Mouse (Mus musculus): ENCODE results near the gene Mcoln3. TPM values are rescaled to one million over a fixed set of nuclear protein-coding genes. Genes with fewer than 3 reads are reported as not detected.

Mcoln3 gene
- total and polyA plus RNA-seq, 3 experiments: 5.2 to 11.3 (median 5.3) TPM

DNA sequence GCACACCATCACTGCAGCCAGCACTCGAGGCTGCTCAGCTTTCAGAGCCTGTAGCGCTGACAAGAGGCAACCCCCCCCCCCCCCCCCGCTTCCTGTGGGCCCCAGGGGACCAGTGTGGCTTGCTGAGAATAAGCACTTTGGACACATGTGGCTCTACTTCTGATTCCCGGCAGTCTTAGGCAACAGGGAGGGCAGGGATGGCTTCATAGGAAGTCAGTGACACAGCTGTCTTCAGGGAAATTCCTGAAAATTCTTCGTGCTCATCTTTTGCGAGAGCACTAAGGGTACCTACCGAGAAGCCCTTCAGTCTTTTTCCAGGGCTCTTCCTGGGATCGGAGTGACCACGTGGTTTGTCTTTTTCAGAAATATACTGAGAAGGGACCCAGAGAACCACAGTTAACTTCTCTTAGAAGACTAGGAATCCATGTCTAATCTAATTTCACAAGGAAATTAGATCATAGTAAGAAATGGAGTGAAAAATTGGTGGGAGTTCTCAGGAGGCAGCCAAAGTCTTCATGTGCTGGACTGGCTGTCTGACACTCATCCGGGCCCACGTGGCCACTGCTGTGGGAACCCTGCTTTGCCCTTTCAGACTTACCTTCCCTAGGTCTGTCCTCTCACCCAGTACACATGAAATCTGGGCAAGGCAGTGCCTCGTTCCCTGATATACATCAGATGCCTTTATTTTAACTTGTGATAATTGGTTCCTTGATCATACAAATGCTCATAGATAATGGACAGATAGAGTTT lies 36.8 kb downstream of the Mcoln3 start (continued):
- TF ChIP-seq RCOR1 (conservative IDR thresholded peaks at IDR 0.05; ENCODE audit: low read depth, low read length): peak; percentile 75; the same call in 1 of the 2 replicates
- TF ChIP-seq MAFK (IDR thresholded peaks at IDR 0.05; ENCODE audit: insufficient replicate concordance, low read length): peak; percentile 50; the same call in 1 of the 2 replicates
- no peak for TF ChIP-seq ZC3H11A (IDR thresholded peaks at IDR 0.05; ENCODE audit: low read depth, low read length)
- TF ChIP-seq KAT2A (IDR thresholded peaks at IDR 0.05; ENCODE audit: insufficient replicate concordance, low read length): 0 out of 2 replicates have a peak, but pooled peaks have one; percentile 62
- TF ChIP-seq MXI1 (IDR thresholded peaks at IDR 0.05; ENCODE audit: low read depth, low read length): peak; percentile 99
- TF ChIP-seq USF1 (IDR thresholded peaks at IDR 0.05; ENCODE audit: low read depth, low read length): peak; percentile 76
- TF ChIP-seq SMC3 (IDR thresholded peaks at IDR 0.05; ENCODE audit: low read depth, low read length): no peak; the same call in none of the 2 replicates
- TF ChIP-seq CTCF (conservative IDR thresholded peaks at IDR 0.05 in 1 of 2, IDR thresholded peaks at IDR 0.05 in 1 of 2; ENCODE audit: low read depth in 2 of 2, low read length in 2 of 2): no peak; a peak in 1 of 4 replicates
- no peak for TF ChIP-seq NRF1 (IDR thresholded peaks at IDR 0.05; ENCODE audit: low read depth, low read length)
- TF ChIP-seq EP300 (IDR thresholded peaks at IDR 0.05; ENCODE audit: low read length): peak; percentile 80

DNA sequence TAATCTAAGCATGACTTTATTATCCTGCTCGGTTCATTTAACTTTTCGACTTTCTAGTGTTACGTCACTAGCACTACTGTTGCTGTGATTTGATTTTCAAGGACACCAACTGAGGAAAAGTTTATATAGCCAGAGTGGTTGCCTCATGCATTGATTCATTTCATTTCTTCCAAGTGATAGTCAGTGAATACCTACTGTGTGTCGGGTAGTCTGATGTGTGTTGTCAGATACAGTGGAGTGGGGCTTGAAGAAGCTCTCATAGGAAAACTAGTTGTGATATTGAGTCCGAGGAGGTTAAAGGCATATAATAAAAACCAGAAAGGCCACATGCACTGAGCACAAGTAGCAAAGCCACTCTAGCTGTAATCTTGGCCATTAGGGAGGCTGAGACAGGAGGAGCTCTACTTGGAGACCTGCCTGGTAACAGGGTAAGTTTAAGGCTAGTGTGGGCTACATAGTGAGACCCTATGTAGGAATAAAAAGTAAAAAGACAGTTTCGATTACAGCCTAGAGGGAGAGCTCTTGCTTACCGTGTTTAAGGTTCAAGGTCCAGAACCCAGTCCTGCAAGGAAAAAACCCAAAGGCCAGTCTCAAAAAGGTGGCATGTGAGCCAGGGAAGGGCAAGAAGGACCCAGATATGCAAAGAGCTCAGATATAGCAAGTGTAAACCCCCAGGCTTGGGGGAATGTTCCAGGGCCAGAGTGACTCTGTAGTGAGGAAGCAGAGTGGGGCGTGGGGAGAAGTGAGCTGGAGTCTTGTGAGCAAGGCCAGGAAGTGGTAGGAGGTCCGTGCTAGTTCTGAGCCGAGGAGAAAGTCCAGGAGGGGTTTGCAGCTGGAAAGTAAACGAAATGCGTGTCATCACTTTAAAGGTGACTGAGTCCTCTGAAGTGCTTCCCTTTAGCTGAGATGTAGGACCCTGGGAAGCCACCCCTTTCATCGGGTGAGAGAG lies 38.7 kb downstream of the Mcoln3 start:
- dilution Hi-C loops (cut with MboI; ENCODE audit: extremely low pct_ligation_motif_present, extremely low pct_unique_long_range_greater_than_20kb, low sequenced_read_pairs) (no loop called here), in situ Hi-C loops (cut with MboI; ENCODE audit: low pct_ligation_motif_present, low pct_unique_long_range_greater_than_20kb, low sequenced_read_pairs) (no loop called here)
- DNase-seq (ENCODE audit: extremely low read depth): peak; percentile 65
- Histone ChIP-seq H3K4me3 (replicated peaks in 1 of 3; ENCODE audit: low read depth in 2 of 3, low read length in 2 of 3, poor library complexity in 1 of 3) (peak overlapping the region; percentile 3 to 17 (median 10)), H3K36me3 (replicated peaks in 1 of 2; ENCODE audit: control insufficient read depth in 1 of 2, insufficient read depth in 1 of 2, low read length in 1 of 2) (peaks cover 9 to 20% of the 10 kb centered on the region in 2 experiments), H3K9ac (ENCODE audit: insufficient read depth, low read depth) (peak overlapping the region; percentile 16; the same call in 1 of the 2 replicates), H3K27ac (ENCODE audit: insufficient read depth, low read depth) (peak overlapping the region; percentile 89), H3K4me2 (ENCODE audit: insufficient read depth, low read depth, poor library complexity, severe bottlenecking) (peak overlapping the region; percentile 40), H3K9me3 (replicated peaks; ENCODE audit: low read length) (peaks cover 8% of the 10 kb centered on the region), H3K79me2 (replicated peaks; ENCODE audit: control insufficient read depth, extremely low read depth, insufficient read depth, poor library complexity, severe bottlenecking) (peaks cover 45% of the 10 kb centered on the region), H3K4me1 (ENCODE audit: control insufficient read depth in 1 of 2, insufficient read depth in 2 of 2) (peaks cover 25 to 84% of the 10 kb centered on the region in 2 experiments), H3K27me3 (replicated peaks) (no peaks in the 10 kb centered on the region)
- TF ChIP-seq HCFC1 (IDR thresholded peaks at IDR 0.05; ENCODE audit: low read depth, low read length): no peak
- no peak for TF ChIP-seq MAFK (IDR thresholded peaks at IDR 0.05; ENCODE audit: insufficient replicate concordance, low read length)
- TF ChIP-seq ZNF384 (IDR thresholded peaks at IDR 0.05; ENCODE audit: low read depth, low read length): no peak
- peak; percentile 9; the same call in 1 of the 2 replicates for TF ChIP-seq IRF4 (IDR thresholded peaks at IDR 0.05; ENCODE audit: low read depth, low read length)
- TF ChIP-seq TBP (conservative IDR thresholded peaks at IDR 0.05; ENCODE audit: low read depth, low read length): 0 out of 2 replicates have a peak, but pooled peaks have one; percentile 42
- no peak; the same call in 1 of the 2 replicates for TF ChIP-seq NELFE (IDR thresholded peaks at IDR 0.05; ENCODE audit: low read depth, low read length)
- TF ChIP-seq NRF1 (IDR thresholded peaks at IDR 0.05; ENCODE audit: low read depth, low read length): no peak
- 0 out of 2 replicates have a peak, but pooled peaks have one; percentile 10 for TF ChIP-seq MXI1 (IDR thresholded peaks at IDR 0.05; ENCODE audit: low read depth, low read length)
- peak; percentile 10 for TF ChIP-seq MYC (IDR thresholded peaks at IDR 0.05; ENCODE audit: low read depth, low read length)
- no peak for TF ChIP-seq PAX5 (IDR thresholded peaks at IDR 0.05; ENCODE audit: low read length)
- TF ChIP-seq POLR2A (IDR thresholded peaks at IDR 0.05; ENCODE audit: low read depth, low read length): peak; percentile 58
- peak; percentile 71 for TF ChIP-seq BHLHE40 (IDR thresholded peaks at IDR 0.05; ENCODE audit: low read depth, low read length)
- no peak for TF ChIP-seq CHD1 (IDR thresholded peaks at IDR 0.05; ENCODE audit: low read depth, low read length)
- TF ChIP-seq EP300 (IDR thresholded peaks at IDR 0.05; ENCODE audit: low read length): peak; percentile 20; the same call in 1 of the 2 replicates
- TF ChIP-seq GABPA (IDR thresholded peaks at IDR 0.05; ENCODE audit: insufficient replicate concordance, low read depth, low read length): no peak
- no peak for TF ChIP-seq USF1 (IDR thresholded peaks at IDR 0.05; ENCODE audit: low read depth, low read length)
- no peak for TF ChIP-seq POLR2AphosphoS2 (IDR thresholded peaks at IDR 0.05; ENCODE audit: low read depth, low read length)
- no peak for TF ChIP-seq JUN (IDR thresholded peaks at IDR 0.05; ENCODE audit: insufficient read depth, low read depth, low read length)
- TF ChIP-seq E2F4 (IDR thresholded peaks at IDR 0.05; ENCODE audit: insufficient replicate concordance, low read depth, low read length): no peak
- TF ChIP-seq MAZ (IDR thresholded peaks at IDR 0.05; ENCODE audit: low read depth, low read length): no peak
- no peak for TF ChIP-seq JUND (conservative IDR thresholded peaks at IDR 0.05; ENCODE audit: low read depth, low read length)
- TF ChIP-seq SIN3A (IDR thresholded peaks at IDR 0.05; ENCODE audit: low read length): 0 out of 2 replicates have a peak, but pooled peaks have one; percentile 22
- no peak for TF ChIP-seq RCOR1 (conservative IDR thresholded peaks at IDR 0.05; ENCODE audit: low read depth, low read length)
- TF ChIP-seq CTCF (conservative IDR thresholded peaks at IDR 0.05 in 1 of 2, IDR thresholded peaks at IDR 0.05 in 1 of 2; ENCODE audit: low read depth in 2 of 2, low read length in 2 of 2): no peak
- no peak for TF ChIP-seq ZC3H11A (IDR thresholded peaks at IDR 0.05; ENCODE audit: low read depth, low read length)
- peak; percentile 97 for TF ChIP-seq ZKSCAN1 (IDR thresholded peaks at IDR 0.05; ENCODE audit: borderline replicate concordance, low read depth, low read length)
- no peak for TF ChIP-seq SMC3 (IDR thresholded peaks at IDR 0.05; ENCODE audit: low read depth, low read length)
- TF ChIP-seq ETS1 (conservative IDR thresholded peaks at IDR 0.05; ENCODE audit: low read depth, low read length): peak; percentile 40; the same call in 1 of the 2 replicates
- peak; percentile 56 for TF ChIP-seq ELF1 (IDR thresholded peaks at IDR 0.05; ENCODE audit: low read depth, low read length)
